Mouse (Mus musculus) layer of hippocampus, adult 8-10 months (tissue): Measurements from ENCODE around the gene Tent4a. TPM values are rescaled to one million over a fixed set of nuclear protein-coding genes. Genes with fewer than 3 reads are reported as not detected.

Source experiments
- DNase-seq, 2 experiments: peaks; one replicate each; pipeline ENCODE4 v3.0.0; 2022; ENCODE audit warnings: low spot score in 2 of 2
- total RNA-seq, 4 experiments: library from RNA; stranded (reverse); gene quantifications; 2 replicates each; pipeline ENCODE4 v1.2.4; 2022

Tent4a gene
- total RNA-seq, 4 experiments from 2014 or later = 43.8 to 51.2 (median 47.3) TPM

GRCm38 (mm10) chr13:69481634-69482505, 52.5 kb downstream of the Tent4a start:
- DNase-seq = peak; percentile 83 to 86

- DNase-seq = no peak
These were observed 53.4 kb downstream of the Tent4a start for GRCm38 (mm10) chr13:69481026-69481425.

- no peak for DNase-seq
These were observed 54.5 kb downstream of the Tent4a start for GRCm38 (mm10) chr13:69479906-69480305.

GRCm38 (mm10) chr13:69478703-69479102, 55.7 kb downstream of the Tent4a start:
- DNase-seq = no peak

- DNase-seq = peak; percentile 55 to 76
These were observed 73.6 kb downstream of the Tent4a start for GRCm38 (mm10) chr13:69460635-69461465.

GRCm38 (mm10) chr13:69459657-69460458, 74.6 kb downstream of the Tent4a start:
- peak in 1 of 2 experiments; percentile 75 for DNase-seq

- DNase-seq = no peak
These were observed 75.5 kb downstream of the Tent4a start for GRCm38 (mm10) chr13:69458891-69459290.

- no peak for DNase-seq
These were observed 76.0 kb downstream of the Tent4a start for GRCm38 (mm10) chr13:69458461-69458860.

- no peak for DNase-seq
These were observed 77.3 kb downstream of the Tent4a start for GRCm38 (mm10) chr13:69457105-69457504.

- no peak for DNase-seq
These were observed 77.8 kb downstream of the Tent4a start for GRCm38 (mm10) chr13:69456641-69457040.

- DNase-seq = no peak
These were observed 78.8 kb downstream of the Tent4a start for GRCm38 (mm10) chr13:69455476-69456175.

Other genes starting within 250 kb of the Tent4a start
- gene Nsun2, start 871 bp downstream of the Tent4a start, total RNA-seq = 100 to 1,000 TPM in 2 of 4 experiments, 10 to 100 TPM in 2; 86.2 to 110 (median 100) TPM
- gene Srd5a1, start 76.8 kb upstream of the Tent4a start, total RNA-seq = 10 to 100 TPM in 1 of 4 experiments, 1 to 10 TPM in 3; 8.0 to 10.7 (median 8.9) TPM
- gene Ube2ql1, start 205.3 kb upstream of the Tent4a start, total RNA-seq = 100 to 1,000 TPM; 155 to 178 (median 169) TPM